Mouse (Mus musculus) heart, postnatal 0 days (tissue): ENCODE measurements at regions not wholly inside any gene's neighbourhood (a gene's known extent, or its start where the extent isn't known, plus 50 kb on each side); places are given as distances from the start of the nearest gene placed in this dataset.

Source experiments
- CTCF ChIP-seq: IDR thresholded peaks from 2 replicates; pipeline ENCODE4 v1.5.1; 2016; ENCODE audit warnings: antibody characterized with exemption, control low read depth, low read depth
- EP300 ChIP-seq: IDR thresholded peaks from 2 replicates; pipeline ENCODE4 v1.6.1; 2016; ENCODE audit warnings: antibody characterized with exemption, low read depth

- TF ChIP-seq EP300: no peak
- no peak for TF ChIP-seq CTCF
Measured at GRCm38 (mm10) chr13:101016181-101016580, 183.0 kb upstream of the Slc30a5 start.
